Mouse (Mus musculus) heart, postnatal 36 days (tissue): ENCODE measurements around the gene Nynrin. TPM values are rescaled to one million over a fixed set of nuclear protein-coding genes. Genes with fewer than 3 reads are reported as not detected.

Source experiments
- DNase-seq, 2 experiments: peaks; one replicate each; pipeline ENCODE4 v3.0.0; 2021 to 2022
- intact Hi-C: fragments of 180-260 bp; cut with DNase I; formaldehyde crosslinking; loops from one replicate; pipeline ENCODE4 v1.15.1; 2025
- total RNA-seq, 2 experiments: library from RNA; stranded (reverse); gene quantifications; 2 replicates each; pipeline ENCODE4 v1.2.3; 2021

Gene Nynrin
- 10 to 100 TPM in 1 of 2 experiments, 1 to 10 TPM in 1; 9.5 to 10.5 TPM for total RNA-seq

DNA sequence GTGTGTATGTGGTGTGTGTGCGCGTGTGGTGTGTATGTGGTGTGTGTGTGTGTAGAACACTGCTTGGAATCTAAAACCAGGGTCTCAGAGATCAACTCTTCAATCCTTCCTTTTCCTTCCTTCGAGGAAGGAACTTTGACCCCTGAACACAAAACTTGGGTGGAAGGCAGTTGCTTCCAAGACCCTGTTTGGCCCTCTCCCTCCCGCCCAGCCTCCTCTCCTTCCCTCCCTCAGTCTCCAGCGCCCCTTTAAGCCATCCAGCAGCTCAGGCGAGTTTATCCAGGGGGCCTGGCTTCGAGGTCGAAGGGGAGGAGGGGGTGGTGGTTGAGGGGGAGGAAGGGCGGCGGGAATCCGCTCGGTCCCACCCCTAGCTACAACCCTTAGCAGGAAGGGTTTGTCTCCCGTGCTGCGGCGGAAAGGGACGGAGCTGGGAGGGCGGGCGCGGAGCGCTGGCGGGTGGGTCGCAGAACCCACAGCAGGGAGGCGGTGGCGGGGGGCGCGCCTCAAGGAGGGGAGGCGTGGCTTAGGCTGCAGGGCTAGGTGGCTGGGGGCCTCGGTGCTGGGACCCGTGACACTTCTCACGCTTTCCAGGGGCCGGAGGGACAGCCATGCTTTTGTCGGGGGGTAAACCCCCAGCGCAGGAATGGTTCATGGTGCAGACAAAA, at the start of gene Nynrin:
Gene Nynrin (plus strand): TSS at position 390 of the 665 bp plus-strand sequence.
- intact Hi-C loops = loop anchor here (2.0 kb wide), 1 partner anchor 31 kb away; the partner anchor contains the start of genes Cbln3 and Khnyn
- peak; percentile 69 to 76 for DNase-seq

DNA sequence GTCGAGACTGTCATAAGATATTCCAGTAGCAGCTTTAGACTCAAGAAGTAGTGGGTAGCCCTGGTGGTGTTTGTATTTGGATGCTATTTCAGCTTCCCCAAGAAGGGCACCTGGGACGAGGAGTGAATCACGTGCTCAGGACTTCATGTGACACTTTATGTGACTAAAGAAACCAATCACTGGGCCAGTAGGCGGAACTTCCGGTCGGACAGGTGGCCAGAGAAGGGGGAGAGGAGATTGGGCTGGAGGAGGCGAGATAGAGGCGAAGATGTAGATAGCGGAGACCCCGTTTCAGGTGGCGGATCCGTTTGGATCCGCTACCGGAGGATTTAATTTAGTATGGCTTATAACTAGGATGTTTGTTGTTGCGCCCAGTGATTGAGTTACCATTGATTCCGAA, 38.9 kb upstream of the Nynrin start:
- DNase-seq = peak; percentile 48 to 63
- intact Hi-C loops = no loop called here

- peak; percentile 58 to 65 for DNase-seq
- intact Hi-C loops = no loop called here
Measured at GRCm38 (mm10) chr14:55815310-55815751, 38.5 kb upstream of the Nynrin start.

DNA sequence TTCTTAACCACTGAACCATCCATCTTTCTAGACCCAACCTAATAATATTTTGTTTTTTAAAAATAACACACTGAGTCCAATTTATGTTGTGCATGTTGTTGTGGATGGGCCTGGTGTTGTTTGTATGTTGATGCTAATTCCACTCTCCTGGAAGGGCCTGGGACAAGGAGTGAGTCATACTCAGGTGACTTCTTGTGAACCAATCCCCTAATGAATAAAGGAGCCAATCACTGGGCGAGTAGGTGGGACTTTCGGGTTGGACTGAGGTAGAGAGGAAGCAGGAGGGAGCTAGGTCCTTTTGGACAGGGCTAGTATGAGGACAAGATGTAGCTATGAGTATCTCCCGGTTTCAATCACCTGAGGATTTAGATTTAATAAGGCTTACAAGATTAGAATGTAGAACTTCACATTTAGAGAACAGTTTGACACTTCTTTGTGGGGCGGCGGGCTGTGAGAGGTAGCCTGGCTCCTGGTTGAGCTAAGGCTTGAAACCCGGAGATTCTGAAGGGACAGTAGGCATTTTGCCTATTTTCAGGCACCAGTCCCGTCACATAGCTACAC, 33.9 kb upstream of the Nynrin start:
- intact Hi-C loops = no loop called here
- DNase-seq = peak; percentile 0

DNA sequence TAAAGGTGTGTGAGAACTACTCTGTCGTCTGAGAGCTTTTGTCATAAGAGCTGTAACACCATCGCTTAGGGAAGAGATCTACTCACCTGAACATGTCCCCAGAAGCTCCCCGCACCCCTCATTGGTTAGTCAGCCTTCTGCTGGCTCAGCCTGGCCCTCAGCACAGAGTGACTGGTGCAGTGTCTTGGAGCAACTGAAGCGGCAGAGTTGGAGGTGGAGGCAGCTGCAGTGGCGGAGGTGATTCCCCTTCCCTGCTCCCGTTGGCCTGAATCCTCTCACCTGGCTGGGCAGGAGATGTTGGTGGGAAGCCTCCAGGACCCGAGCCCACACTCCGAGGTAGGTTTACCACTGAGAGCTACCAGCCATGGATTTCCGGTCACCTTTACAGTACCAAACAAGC, 33.2 kb upstream of the Nynrin start:
- peak; percentile 0 for DNase-seq
- intact Hi-C loops = no loop called here

DNA sequence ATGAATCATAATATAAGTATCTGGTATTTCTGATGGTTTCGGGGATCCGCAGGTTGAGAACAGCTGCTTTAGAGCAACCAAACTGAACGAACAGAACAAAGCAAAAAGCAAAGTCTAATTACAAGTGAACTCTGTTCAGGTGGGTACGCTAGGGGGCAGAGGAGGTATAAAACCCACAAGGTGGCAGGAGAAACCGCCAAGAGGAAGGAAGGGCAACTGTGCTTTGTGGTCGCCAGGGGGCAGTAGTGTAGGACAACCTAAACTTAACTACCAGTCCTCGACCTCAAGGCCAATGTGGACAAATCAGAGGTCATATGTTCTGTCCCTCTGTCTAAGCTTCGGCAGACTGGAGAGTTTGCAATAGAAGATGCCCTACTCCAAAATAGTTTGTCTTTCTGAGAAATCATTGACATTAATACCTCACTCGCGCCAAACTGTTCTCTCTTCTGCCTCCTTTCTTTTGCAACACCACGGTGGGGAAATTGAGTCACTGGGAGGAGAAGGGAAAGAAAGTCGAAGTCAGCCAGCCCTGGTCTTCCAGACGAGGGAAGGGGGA, 31.3 kb upstream of the Nynrin start:
- intact Hi-C loops = loop anchor here (1.0 kb wide), 3 partner anchors 41 to 96 kb away; no protein-coding TSS in a partner anchor
- DNase-seq = peak; percentile 84

- peak; percentile 80 to 88 for DNase-seq
- intact Hi-C loops = loop anchor here (1.0 kb wide), 4 partner anchors 40 to 95 kb away; no protein-coding TSS in a partner anchor
Measured at GRCm38 (mm10) chr14:55822991-55823762, 30.6 kb upstream of the Nynrin start, which contains the start of gene Nfatc4. Gene Nfatc4 (plus strand): TSS chr14:55823144.

DNA sequence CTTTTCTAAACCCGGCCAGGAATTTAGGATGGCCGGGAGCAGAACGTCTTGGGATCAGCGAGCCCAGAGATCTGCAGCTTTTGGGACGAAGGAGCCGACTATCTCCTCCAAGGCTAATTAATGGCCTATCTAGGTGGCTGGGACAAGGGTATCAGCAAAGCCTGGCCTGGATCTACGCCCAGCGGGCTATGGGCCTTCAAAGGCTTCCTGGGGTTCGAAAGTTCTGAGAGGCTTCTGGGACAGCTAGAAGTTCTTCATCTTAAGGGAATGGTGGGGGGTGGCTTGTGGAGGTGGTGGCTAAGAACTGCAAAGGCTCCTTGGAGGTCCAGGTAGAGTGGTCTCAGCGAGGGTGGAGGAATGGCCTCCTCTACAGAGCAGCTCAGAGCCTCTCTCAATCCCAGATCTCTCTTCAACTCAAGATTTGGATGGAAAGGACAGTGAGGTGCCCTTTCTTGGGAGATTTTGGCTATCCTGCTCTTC, 29.8 kb upstream of the Nynrin start:
- intact Hi-C loops = no loop called here
- peak; percentile 41 to 60 for DNase-seq

DNA sequence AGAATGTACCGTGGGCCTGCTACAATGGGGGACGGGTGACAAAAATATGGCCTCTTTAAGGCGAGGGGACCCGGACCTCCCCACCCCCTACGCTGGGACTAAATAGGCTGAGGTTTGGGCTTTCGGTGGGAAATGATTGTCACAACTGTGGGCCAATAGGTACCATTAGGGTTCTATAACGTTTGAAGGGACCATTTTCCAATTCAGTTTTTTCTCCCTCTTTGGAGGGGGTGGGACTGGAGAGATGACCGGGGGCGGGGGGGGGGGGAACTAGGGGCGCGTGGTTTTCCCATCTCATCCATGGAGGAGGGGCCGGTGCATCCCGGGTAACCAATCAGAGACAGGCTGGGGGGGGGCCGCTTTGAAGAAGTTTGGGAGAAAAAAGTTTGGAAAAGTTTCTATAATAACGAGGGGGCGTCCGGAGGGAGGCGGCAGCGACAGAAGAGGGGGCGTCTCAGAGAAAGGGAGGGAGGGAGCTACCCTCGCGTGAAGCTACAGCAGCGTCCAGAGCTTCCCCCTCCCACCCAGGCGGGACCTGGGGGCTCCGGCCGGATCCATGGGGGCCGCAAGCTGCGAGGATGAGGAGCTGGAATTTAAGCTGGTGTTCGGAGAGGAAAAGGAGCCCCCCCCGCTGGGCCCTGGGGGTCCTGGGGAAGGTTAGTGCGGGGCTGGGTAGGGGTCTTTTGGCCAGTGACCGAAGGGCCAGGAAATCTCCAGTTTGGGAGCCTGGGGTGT, 29.2 kb upstream of the Nynrin start:
- intact Hi-C loops = no loop called here
- peak in 1 of 2 experiments; percentile 24 for DNase-seq

GRCm38 (mm10) chr14:55825216-55826051, 28.4 kb upstream of the Nynrin start:
- peak; percentile 31 to 45 for DNase-seq
- intact Hi-C loops = no loop called here

DNA sequence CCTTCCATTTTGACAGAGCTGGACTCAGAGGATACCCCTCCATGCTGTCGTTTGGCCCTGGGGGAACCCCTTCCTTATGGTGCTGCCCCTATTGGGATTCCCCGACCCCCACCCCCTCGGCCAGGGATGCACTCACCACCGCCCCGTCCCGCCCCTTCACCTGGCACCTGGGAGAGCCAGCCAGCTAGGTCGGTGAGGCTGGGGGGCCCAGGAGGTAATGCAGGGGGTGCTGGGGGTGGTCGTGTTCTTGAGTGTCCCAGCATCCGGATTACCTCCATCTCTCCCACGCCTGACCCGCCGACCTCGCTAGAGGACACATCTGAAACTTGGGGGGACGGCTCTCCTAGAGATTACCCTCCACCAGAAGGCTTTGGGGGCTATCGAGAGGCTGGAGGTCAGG, 27.7 kb upstream of the Nynrin start:
- intact Hi-C loops = no loop called here
- no peak for DNase-seq

DNA sequence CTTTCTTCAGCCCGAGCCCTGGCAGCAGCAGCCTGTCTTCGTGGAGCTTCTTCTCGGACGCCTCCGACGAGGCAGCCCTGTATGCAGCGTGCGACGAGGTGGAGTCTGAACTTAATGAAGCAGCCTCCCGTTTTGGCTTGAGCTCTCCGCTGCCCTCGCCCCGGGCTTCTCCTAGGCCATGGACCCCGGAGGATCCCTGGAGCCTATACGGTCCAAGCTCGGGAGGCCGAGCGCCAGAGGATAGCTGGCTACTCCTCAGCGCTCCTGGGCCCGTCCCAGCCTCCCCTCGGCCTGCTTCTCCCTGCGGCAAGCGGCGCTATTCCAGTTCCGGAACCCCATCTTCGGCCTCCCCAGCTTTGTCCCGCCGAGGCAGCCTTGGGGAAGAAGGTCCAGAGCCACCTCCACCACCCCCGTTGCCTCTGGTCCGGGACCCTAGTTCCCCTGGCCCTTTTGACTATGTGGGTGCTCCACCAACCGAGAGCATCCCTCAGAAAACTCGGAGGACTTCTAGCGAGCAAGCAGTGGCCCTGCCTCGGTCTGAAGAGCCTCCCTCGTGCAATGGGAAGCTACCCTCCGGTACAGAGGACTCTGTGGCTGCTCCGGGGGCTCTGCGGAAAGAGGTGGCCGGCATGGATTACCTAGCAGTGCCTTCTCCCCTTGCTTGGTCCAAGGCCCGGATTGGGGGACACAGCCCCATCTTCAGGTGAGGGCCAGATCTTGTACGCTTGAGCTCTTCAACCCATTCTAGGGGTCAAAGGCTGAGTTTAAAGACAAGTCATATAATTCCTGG, 27.1 kb upstream of the Nynrin start:
- DNase-seq = peak; percentile 24 to 43
- intact Hi-C loops = no loop called here

- intact Hi-C loops = no loop called here
- DNase-seq = peak; percentile 41 to 47
Measured at GRCm38 (mm10) chr14:55828716-55829263, 25.0 kb upstream of the Nynrin start.

- no peak for DNase-seq
- intact Hi-C loops = no loop called here
Measured at GRCm38 (mm10) chr14:55829854-55830253, 24.0 kb upstream of the Nynrin start.

- intact Hi-C loops = no loop called here
- DNase-seq = no peak
Measured at GRCm38 (mm10) chr14:55830331-55830730, 23.5 kb upstream of the Nynrin start.

GRCm38 (mm10) chr14:55833126-55833525, 20.7 kb upstream of the Nynrin start:
- no peak for DNase-seq
- intact Hi-C loops = no loop called here

GRCm38 (mm10) chr14:55834808-55835533, 18.8 kb upstream of the Nynrin start:
- intact Hi-C loops = no loop called here
- DNase-seq = no peak
